Comparison of ENCODE assay signal across 8 mouse cellular contexts in the genomic region with DNA sequence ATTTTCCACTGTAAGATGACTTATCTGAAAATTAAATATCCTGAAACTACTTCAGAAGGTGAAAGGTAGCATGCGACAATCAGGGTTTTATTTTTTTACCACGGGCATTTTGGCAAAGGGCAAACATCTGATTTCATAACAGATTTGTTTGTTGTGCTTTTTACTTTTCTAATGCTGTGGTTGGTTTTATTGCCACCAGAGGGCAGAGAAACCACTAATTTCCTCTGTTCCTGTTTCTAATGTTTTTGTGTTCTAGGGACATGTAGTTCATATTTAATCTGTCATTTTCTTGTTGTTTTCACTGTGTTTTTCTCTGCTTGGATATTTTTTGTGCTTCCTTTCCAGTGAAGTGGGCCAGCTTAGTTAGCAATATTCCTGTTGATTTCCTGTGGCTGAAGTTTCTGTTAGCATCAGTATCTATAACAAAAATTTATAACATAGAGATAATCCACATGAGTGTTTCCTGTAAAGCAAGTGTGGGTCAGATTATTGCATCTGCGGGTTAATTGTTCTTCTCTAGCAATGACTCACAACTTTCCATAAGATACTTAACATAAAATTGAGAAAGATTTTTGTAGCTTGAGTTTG. TPM values are rescaled to one million over a fixed set of nuclear protein-coding genes. Genes with fewer than 3 reads are reported as not detected.
DNase-seq lines count a peak whose midpoint lies in the region; ATAC-seq and TF ChIP-seq lines count a peak whose summit lies in the region.

No protein-coding gene starts in this region.

- H3K9me3 ChIP-seq in heart, postnatal 0 days (replicated peaks; ENCODE audit: control insufficient read depth, low read length) = no peaks in the 10 kb centered on the region

- no peaks in the 10 kb centered on the region for H3K4me1 ChIP-seq in heart, postnatal 0 days (ENCODE audit: control insufficient read depth, insufficient read depth)
- no peaks in the 10 kb centered on the region; the same call in 1 of the 2 replicates for H3K4me1 ChIP-seq in lung, adult 2 months (ENCODE audit: control insufficient read depth, insufficient read depth, low read length)

- ATAC-seq in heart, postnatal 0 days (ENCODE audit: insufficient read depth, low read depth) = no peak

- 35% methylated on average over 3 of the region's 3 CpGs for WGBS in heart, postnatal 0 days
- 14% methylated on average over 3 of the region's 3 CpGs for WGBS in lung, adult 2 months

- H3K27me3 ChIP-seq in heart, postnatal 0 days (ENCODE audit: control insufficient read depth, insufficient read depth, low read length) = no peaks in the 10 kb centered on the region

- DNase-seq in gastrocnemius, adult 2 months = no peak
- no peak for DNase-seq in gastrocnemius, postnatal 4 days (ENCODE audit: low spot score in 2 of 2)
- DNase-seq in thymus, postnatal 0 days (ENCODE audit: low spot score) = peak; percentile 36
- DNase-seq in thymus, adult 18-20 months = no peak
- DNase-seq in heart, postnatal 0 days (ENCODE audit: low spot score) = no peak
- DNase-seq in lung, adult 2 months = no peak
- no peak for DNase-seq in ovary, postnatal 14 days (ENCODE audit: low spot score)
- DNase-seq in gastrocnemius, postnatal 36 days = no peak

- TF ChIP-seq EP300 in heart, postnatal 0 days (IDR thresholded peaks at IDR 0.05; ENCODE audit: low read depth) = no peak

- no peak for TF ChIP-seq POLR2A in lung, adult 2 months (IDR thresholded peaks at IDR 0.05; ENCODE audit: borderline replicate concordance, extremely low read depth, low read depth, low read length)

- H3K27ac ChIP-seq in gastrocnemius, adult 2 months = peak overlapping the region; percentile 75
- H3K27ac ChIP-seq in heart, postnatal 0 days (ENCODE audit: low read depth) = no peak overlapping the region

- peak overlapping the region; percentile 89 for H3K4me3 ChIP-seq in gastrocnemius, adult 2 months
- no peak overlapping the region for H3K4me3 ChIP-seq in heart, postnatal 0 days (ENCODE audit: low read depth, low read length)
- H3K4me3 ChIP-seq in lung, adult 2 months (replicated peaks; ENCODE audit: extremely low read depth, low read depth, low read length) = peak overlapping the region; percentile 23

- intact Hi-C loops in gastrocnemius, adult 2 months (cut with DNase I) = no loop called here
- intact Hi-C loops in gastrocnemius, postnatal 36 days (cut with DNase I) = loop anchor here (5.0 kb wide), 1 partner anchor 1058 kb away; no protein-coding TSS in a partner anchor

- H3K4me2 ChIP-seq in heart, postnatal 0 days (ENCODE audit: low read depth, low read length) = no peak overlapping the region

- no peak overlapping the region for H3K9ac ChIP-seq in heart, postnatal 0 days (replicated peaks; ENCODE audit: low read depth, low read length)

- no peaks in the 10 kb centered on the region for H3K36me3 ChIP-seq in heart, postnatal 0 days (replicated peaks; ENCODE audit: control insufficient read depth, insufficient read depth, low read length)

- TF ChIP-seq CTCF in gastrocnemius, adult 2 months (IDR thresholded peaks at IDR 0.05) = peak; percentile 69
- peak; percentile 62 for TF ChIP-seq CTCF in heart, postnatal 0 days (IDR thresholded peaks at IDR 0.05; ENCODE audit: low read depth)
- no peak for TF ChIP-seq CTCF in lung, adult 2 months (IDR thresholded peaks at IDR 0.05; ENCODE audit: insufficient read depth, low read length)

RNA-seq across cellular contexts. Expression of a gene that starts 3.3 kb away (rescaled TPM):
- total RNA-seq in gastrocnemius, adult 2 months (2021) = 10 to 100 TPM; 12.1 to 18.4 TPM
- total RNA-seq in gastrocnemius, postnatal 4 days (2021) = 10 to 100 TPM; 37.9 to 44.6 TPM
- 31.8 and 37.5 TPM in 2 replicates for polyA plus RNA-seq in thymus, postnatal 0 days (2015; fragmentation: Nextera tagmentation; extraction: Ambion mirVana)
- 4.2 and 5.6 TPM in 2 replicates for total RNA-seq in heart, postnatal 0 days (2014; rRNA removed; ENCODE audit: low replicate concordance)
- 6.1 and 7.4 TPM in 2 replicates for polyA plus RNA-seq in heart, postnatal 0 days (2015; fragmentation: Nextera tagmentation; extraction: Ambion mirVana)
- polyA plus RNA-seq in lung, adult 2 months (2012; rRNA removed) = 41.0 and 49.6 TPM in 2 replicates
- 10 to 100 TPM; 12.5 to 13.3 TPM for total RNA-seq in gastrocnemius, postnatal 36 days (2021)
